Mouse (Mus musculus) small intestine, adult 2 months (tissue): ENCODE measurements around the gene Kcnh6. TPM values are rescaled to one million over a fixed set of nuclear protein-coding genes. Genes with fewer than 3 reads are reported as not detected.

Source experiments
- H3K27ac ChIP-seq: fragments of 200-500 bp; 2 replicates; pipeline ENCODE4 v1.5.1; 2012; ENCODE audit warnings: low read depth, low read length, control low read depth, inconsistent platforms; ENCODE audit not compliant: insufficient read depth
- H3K27me3 ChIP-seq: fragments of 200-500 bp; 2 replicates; pipeline ENCODE4 v1.6.1; 2012; ENCODE audit warnings: mild to moderate bottlenecking, moderate library complexity, low read length, inconsistent platforms; ENCODE audit not compliant: control insufficient read depth, insufficient read depth
- H3K36me3 ChIP-seq: fragments of 200-500 bp; 2 replicates; pipeline ENCODE4 v1.6.1; 2012; ENCODE audit warnings: mild to moderate bottlenecking, low read length, control low read depth, inconsistent platforms; ENCODE audit not compliant: control insufficient read depth, insufficient read depth
- H3K4me1 ChIP-seq: fragments of 200-500 bp; 2 replicates; pipeline ENCODE4 v1.6.1; 2012; ENCODE audit warnings: low read length, inconsistent platforms, mixed read lengths; ENCODE audit not compliant: control insufficient read depth, insufficient read depth, insufficient read length
- H3K4me3 ChIP-seq: fragments of 200-500 bp; 2 replicates; pipeline ENCODE4 v1.5.1; 2012; ENCODE audit warnings: low read depth, mild to moderate bottlenecking, control low read depth, inconsistent platforms, low read length, moderate library complexity
- CTCF ChIP-seq: fragments of 200-500 bp; IDR thresholded peaks from 2 replicates; pipeline ENCODE4 v1.5.1; 2012; ENCODE audit warnings: low read depth, mild to moderate bottlenecking, control low read depth, inconsistent platforms, low read length, moderate library complexity, mixed read lengths; ENCODE audit not compliant: insufficient replicate concordance, insufficient read length; ENCODE audit errors: extremely low read depth
- POLR2A ChIP-seq: fragments of 200-500 bp; IDR thresholded peaks from 2 replicates; pipeline ENCODE4 v1.6.1; 2012; ENCODE audit warnings: low read depth, mild to moderate bottlenecking, control low read depth, inconsistent platforms, low read length, moderate library complexity
- WGBS: fragments of 180-500 bp; shearing (Covaris S2); methylation state at CpG from one replicate; pipeline ENCODE4 v1.1.7; 2018; 5-methylcytosine and 5-hydroxymethylcytosine counted together
- polyA plus RNA-seq: library from polyadenylated mRNA; depleted of rRNA; stranded (reverse); fragments of >200 nt; gene quantifications from 2 replicates; pipeline ENCODE4 v1.2.3, GENCODE M21; 2012

The Kcnh6 gene
- polyA plus RNA-seq, 1 experiment: 2.6 TPM

- no peaks in the 10 kb centered on the region for H3K4me1 ChIP-seq
- H3K36me3 ChIP-seq: peaks cover 44% of the 10 kb centered on the region
- H3K27me3 ChIP-seq: peaks cover 4% of the 10 kb centered on the region; the same call in 1 of the 2 replicates
- WGBS: 74% methylated on average over 6 of the region's 6 CpGs
- no peak overlapping the region for H3K27ac ChIP-seq
- TF ChIP-seq POLR2A (no peak), CTCF (no peak)
- H3K4me3 ChIP-seq: no peak overlapping the region
Observed at GRCm38 (mm10) chr11:105989446-105989845, 18.5 kb upstream of the Kcnh6 start.

GRCm38 (mm10) chr11:105990231-105990630 is 17.7 kb upstream of the Kcnh6 start:
- WGBS: 18% methylated on average over 2 of the region's 2 CpGs
- Histone ChIP-seq H3K27me3 (peaks cover 4% of the 10 kb centered on the region; the same call in 1 of the 2 replicates), H3K27ac (no peak overlapping the region), H3K4me1 (no peaks in the 10 kb centered on the region), H3K4me3 (no peak overlapping the region), H3K36me3 (peaks cover 36% of the 10 kb centered on the region)
- no peak for TF ChIP-seq POLR2A

- H3K36me3 ChIP-seq: peaks cover under 1% of the 10 kb centered on the region
- peaks cover under 1% of the 10 kb centered on the region; the same call in 1 of the 2 replicates for H3K27me3 ChIP-seq
- H3K4me3 ChIP-seq: no peak within 1 kb of the TSS
- no peaks in the 10 kb centered on the region for H3K4me1 ChIP-seq
- 94% methylated on average over 3 of the region's 3 CpGs for WGBS
- H3K27ac ChIP-seq: no peak within 1 kb of the TSS
- TF ChIP-seq CTCF (no peak), POLR2A (no peak)
Observed at GRCm38 (mm10) chr11:105994375-105994774, 13.5 kb upstream of the Kcnh6 start, which contains the start of gene Ace3. Gene Ace3, plus strand, starts transcription at chr11:105994675.

- WGBS: 92% methylated on average over 6 of the region's 6 CpGs
- H3K4me1 ChIP-seq: peaks cover under 1% of the 10 kb centered on the region; the same call in 1 of the 2 replicates
Observed at GRCm38 (mm10) chr11:106000062-106000461, 7.9 kb upstream of the Kcnh6 start.

GRCm38 (mm10) chr11:106001718-106002117 is 6.2 kb upstream of the Kcnh6 start:
- Histone ChIP-seq H3K27ac (no peak overlapping the region), H3K4me1 (peaks cover 8% of the 10 kb centered on the region), H3K27me3 (no peaks in the 10 kb centered on the region), H3K4me3 (no peak overlapping the region), H3K36me3 (no peaks in the 10 kb centered on the region)
- WGBS: 33% methylated on average over 4 of the region's 4 CpGs
- TF ChIP-seq CTCF: no peak
- TF ChIP-seq POLR2A: no peak

More at GRCm38 (mm10) chr11:106000062-106000461, 7.9 kb upstream of the Kcnh6 start:
- Histone ChIP-seq H3K27me3 (no peaks in the 10 kb centered on the region), H3K27ac (no peak overlapping the region), H3K36me3 (no peaks in the 10 kb centered on the region), H3K4me3 (no peak overlapping the region)
- TF ChIP-seq CTCF (no peak), POLR2A (no peak)

GRCm38 (mm10) chr11:106004576-106004975 is 3.3 kb upstream of the Kcnh6 start:
- H3K27me3 ChIP-seq: no peaks in the 10 kb centered on the region
- TF ChIP-seq POLR2A (no peak), CTCF (no peak)
- H3K27ac ChIP-seq: no peak overlapping the region; the same call in 1 of the 2 replicates
- H3K4me1 ChIP-seq: peaks cover 10% of the 10 kb centered on the region
- H3K36me3 ChIP-seq: no peaks in the 10 kb centered on the region
- 42% methylated on average over 1 of the region's 1 CpGs for WGBS
- H3K4me3 ChIP-seq: no peak overlapping the region

GRCm38 (mm10) chr11:106005970-106006369 is 2.0 kb upstream of the Kcnh6 start:
- Histone ChIP-seq H3K27me3 (no peaks in the 10 kb centered on the region), H3K27ac (no peak overlapping the region), H3K4me1 (peaks cover 10% of the 10 kb centered on the region), H3K36me3 (no peaks in the 10 kb centered on the region), H3K4me3 (no peak overlapping the region)
- no peak for TF ChIP-seq CTCF
- no peak for TF ChIP-seq POLR2A
- 19% methylated on average over 5 of the region's 5 CpGs for WGBS

GRCm38 (mm10) chr11:106012711-106013110 is 4.8 kb downstream of the Kcnh6 start:
- 51% methylated on average over 7 of the region's 7 CpGs for WGBS
- TF ChIP-seq CTCF (no peak), POLR2A (no peak)
- no peaks in the 10 kb centered on the region for H3K27me3 ChIP-seq
- no peak overlapping the region for H3K27ac ChIP-seq
- H3K4me3 ChIP-seq: no peak overlapping the region
- H3K4me1 ChIP-seq: peaks cover 2% of the 10 kb centered on the region; the same call in 1 of the 2 replicates
- no peaks in the 10 kb centered on the region for H3K36me3 ChIP-seq
